Mouse (Mus musculus) Muller cell, postnatal 12 days (primary cell): Measurements from ENCODE around the gene Olfr459.

Experiments used
- DNase-seq: peaks from one replicate; pipeline ENCODE4 v3.0.0-alpha.2; 2015; ENCODE audit errors: inconsistent ontology term

Olfr459 gene

GRCm38 (mm10) chr6:41775077-41775476 lies at the start of gene Olfr459:
TSS of gene Olfr459 (minus strand) at chr6:41775177.
- no peak for DNase-seq

GRCm38 (mm10) chr6:41824086-41824485 lies 49.1 kb upstream of the Olfr459 start:
- DNase-seq, result no peak

- DNase-seq, result no peak
These were observed 11.7 kb upstream of the Olfr459 start for GRCm38 (mm10) chr6:41786700-41787099.

- no peak for DNase-seq
These were observed 744 bp upstream of the Olfr459 start for GRCm38 (mm10) chr6:41775721-41776120.

DNA sequence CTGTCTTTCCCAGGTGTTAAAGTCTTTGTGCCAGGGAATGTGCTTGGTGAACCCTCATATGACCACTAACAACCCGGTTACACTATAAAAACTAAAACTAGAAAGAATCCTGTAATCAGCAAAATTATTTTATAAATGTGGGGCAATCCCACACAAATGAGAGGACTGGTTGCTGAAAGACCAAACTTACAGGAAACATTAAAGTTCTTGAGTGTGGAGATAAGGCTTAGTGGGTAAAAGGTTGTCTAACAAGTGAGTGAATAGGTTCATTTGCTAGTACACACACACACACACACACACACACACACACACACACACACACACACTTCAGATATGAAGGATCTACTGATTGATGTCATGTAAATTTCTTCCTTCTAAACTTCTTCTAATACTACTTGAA lies 5.1 kb downstream of the Olfr459 start:
- no peak for DNase-seq

DNA sequence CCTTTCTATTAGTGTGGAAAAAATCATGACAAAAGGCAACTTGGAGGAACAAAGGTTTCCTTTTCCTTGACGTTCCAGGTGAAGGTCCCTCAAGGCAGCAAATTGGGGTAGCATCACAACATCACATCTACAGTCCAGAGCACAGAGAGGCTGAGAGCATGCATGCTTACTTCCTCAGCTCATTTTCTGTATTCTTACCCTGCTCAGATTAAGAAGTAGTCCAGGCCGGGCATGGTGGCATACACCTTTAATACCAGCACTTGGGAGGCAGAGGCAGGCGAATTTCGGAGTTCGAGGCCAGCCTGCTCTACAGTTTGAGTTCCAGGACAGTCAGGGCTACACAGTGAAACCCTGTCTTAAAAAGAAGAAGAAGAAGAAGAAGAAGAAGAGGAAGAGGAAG lies 10.7 kb downstream of the Olfr459 start:
- no peak for DNase-seq

- no peak for DNase-seq
These were observed 12.6 kb downstream of the Olfr459 start for GRCm38 (mm10) chr6:41762370-41762757.

- DNase-seq, result peak; percentile 54
These were observed 13.1 kb downstream of the Olfr459 start for GRCm38 (mm10) chr6:41761702-41762369.

- no peak for DNase-seq
These were observed 15.4 kb downstream of the Olfr459 start for GRCm38 (mm10) chr6:41759618-41760017.

DNA sequence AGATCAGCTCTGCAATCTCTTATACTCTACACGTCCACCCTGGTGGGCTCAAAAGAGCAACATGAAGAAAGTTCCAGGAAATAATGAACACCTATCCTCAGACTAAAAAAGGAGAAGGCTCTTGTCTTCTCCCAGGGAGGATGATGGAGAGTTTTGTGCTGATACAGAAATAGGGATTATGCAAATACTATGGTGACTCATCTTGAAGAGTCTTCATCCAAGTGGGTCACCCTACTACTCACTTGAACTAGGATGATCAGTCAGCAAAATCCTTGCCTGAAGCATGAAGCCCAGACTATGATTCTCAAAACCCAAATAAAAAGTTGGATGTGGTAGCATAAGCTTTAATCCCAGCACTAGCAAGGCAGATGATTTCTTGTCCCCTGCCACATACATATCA lies 16.6 kb downstream of the Olfr459 start:
- no peak for DNase-seq

- DNase-seq, result no peak
These were observed 17.8 kb downstream of the Olfr459 start for GRCm38 (mm10) chr6:41757199-41757598.

DNA sequence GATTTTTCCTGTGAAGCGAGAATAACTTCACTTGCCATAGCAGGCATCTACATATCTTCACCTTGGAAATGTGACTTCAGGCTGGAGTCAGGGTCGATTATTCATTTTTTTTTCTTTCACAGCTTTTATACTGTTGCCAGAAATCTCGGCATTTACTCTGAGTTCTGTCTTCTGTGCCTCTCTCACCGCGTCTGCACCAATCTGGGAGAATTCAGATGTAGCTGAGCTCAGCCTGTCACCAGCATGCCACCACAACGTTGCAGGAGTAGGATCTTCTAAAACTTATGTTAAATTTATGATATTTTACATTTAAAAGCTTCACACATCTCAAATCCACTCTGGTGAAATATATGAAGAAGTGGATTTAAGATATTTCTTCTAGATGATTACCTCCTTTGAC lies 20.4 kb downstream of the Olfr459 start:
- no peak for DNase-seq

DNA sequence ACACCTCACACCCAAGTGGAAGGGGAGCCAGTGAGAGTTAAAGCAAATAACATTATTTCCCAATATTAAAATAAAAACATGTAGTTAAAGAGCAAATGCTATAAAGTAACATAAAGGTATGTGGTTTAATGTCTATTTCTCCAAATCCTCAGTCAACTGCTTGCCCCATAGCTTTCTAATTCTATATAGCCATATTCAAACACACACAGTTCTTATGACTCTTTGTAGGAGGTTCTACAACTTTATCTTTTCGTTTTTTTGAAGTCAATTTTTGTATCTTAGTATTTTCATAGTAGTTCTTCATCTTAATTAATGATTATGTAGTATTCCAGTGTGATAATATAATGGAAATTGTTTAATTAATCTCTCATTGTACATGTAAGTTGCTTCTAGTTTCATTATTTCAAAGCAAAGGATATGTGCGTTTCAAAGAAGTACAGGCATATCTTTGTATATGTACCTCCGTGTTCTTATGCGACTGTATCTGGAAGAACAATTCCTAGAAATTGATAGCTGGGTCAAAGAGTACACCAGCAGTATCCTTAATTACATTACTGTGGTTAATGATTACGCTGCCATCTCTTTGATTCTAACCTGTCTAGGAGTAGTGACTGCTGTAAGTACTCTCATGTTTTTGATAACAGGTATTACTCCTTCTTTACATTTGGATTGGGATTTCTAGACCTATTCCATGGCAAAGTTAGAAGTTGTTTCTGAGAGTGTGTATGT lies 30.1 kb downstream of the Olfr459 start:
- no peak for DNase-seq

DNA sequence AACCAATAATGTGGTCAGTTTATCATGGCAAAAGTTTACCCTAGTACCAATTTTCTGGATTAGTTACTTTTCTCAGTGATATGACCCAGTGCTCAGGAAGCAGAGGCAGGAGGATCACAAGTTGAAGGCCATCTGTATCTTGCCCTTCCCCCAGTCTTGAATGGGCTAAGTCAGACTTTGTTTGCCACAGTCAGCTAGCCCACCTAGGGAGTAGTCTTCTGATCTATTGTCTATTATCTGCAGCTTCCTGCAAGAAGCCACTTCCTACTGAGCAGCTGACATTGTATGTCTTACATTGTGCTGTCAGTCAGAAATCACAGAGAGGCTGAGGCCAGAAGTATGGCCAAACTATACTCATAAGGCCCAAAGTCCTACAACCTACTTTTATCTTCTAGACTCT lies 33.9 kb downstream of the Olfr459 start:
- no peak for DNase-seq

DNA sequence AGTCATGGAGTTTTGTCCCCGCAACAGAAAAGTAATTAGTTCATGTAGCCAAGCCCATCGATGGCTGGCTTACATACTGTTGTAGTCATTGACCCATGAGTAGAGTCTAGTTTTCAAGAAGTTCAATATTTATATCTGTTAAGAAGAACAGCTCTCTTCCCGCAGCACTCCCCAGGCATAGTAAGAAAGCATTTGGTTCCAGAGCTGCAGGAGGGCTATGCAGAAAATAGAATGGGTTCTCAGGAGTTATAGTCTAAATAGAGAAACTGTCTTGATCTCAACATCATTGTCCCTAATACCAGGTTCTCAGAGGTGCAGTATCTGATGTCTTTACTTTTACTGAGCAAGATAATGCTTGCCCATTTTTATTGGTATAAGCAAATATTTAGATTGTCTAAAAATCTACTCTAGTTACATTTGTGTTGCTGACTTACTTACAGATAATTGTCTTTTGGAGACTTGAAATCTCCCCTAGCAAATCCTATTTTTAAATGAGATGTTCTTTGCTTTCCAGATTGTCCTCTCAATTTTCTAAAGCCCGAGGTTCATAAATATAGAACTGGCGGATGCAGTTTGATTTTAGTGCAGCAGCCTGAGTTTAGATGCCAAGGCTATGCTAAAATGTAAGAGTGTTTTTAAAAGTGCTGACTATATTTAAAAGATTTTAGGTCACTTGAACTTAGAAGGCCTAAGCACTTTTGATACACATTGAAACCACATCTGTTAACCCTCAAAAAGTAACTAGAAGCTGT lies 40.1 kb downstream of the Olfr459 start:
- DNase-seq, result no peak

DNA sequence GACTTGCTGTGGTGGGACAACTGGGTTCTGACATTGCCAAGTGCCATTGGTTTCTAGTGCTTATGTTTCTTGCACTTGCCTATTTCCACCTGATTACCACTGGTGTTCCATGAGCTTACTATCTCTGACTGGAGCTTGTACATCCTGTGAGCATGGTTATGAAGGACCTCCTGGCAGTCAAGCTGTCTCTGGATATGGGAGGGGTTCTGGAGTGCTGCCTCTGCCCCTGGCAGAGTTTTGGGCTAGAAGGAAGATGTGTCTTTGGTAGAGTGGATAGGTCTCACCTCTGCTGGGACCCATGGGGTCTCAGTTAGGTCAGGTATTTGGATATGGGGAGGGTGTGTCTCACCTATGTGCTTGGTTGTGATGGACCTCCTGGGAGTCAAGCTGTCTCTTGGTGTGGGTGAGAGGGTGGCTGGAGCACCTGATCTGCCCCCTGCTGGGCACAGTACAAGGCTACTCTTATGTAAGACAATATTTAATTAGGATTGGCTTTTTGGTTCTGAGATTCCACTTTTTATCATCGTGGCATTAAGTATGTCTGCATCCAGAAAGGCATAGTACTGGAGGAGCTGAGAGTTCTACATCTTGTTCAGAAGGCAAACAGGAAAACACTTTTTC lies 46.9 kb downstream of the Olfr459 start:
- no peak for DNase-seq

GRCm38 (mm10) chr6:41721430-41721829 lies 53.5 kb downstream of the Olfr459 start:
- no peak for DNase-seq
